Mouse (Mus musculus) stomach, postnatal 0 days (tissue): Measurements from ENCODE around the gene Ap1m1.

Source experiments
- CTCF ChIP-seq: IDR thresholded peaks from 2 replicates; pipeline ENCODE4 v1.5.1; 2016; ENCODE audit warnings: antibody characterized with exemption, low read depth, mild to moderate bottlenecking, moderate library complexity
- EP300 ChIP-seq: optimal IDR thresholded peaks from 2 replicates; pipeline ENCODE3; 2016; ENCODE audit warnings: antibody characterized with exemption

DNA sequence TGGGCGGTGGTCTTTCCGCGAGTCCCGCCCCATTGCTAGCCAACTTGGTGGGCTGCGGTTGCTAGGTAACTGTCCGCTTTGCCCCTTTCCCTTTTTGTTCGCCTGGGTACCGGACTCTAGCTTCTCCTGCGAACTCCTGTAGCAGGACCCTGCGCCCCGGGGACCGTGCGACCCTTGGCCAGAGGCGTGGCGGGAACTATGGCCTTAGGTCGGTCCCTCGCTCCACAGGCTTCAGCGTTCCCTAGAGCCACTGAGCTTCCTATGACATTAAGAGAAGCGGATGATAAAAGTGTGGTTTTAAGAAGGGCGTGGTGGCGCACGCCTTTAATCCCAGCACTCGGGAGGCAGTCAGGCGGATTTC, 565 bp downstream of the Ap1m1 start:
- no peak for TF ChIP-seq CTCF
- no peak for TF ChIP-seq EP300
